Mouse (Mus musculus): ENCODE results near the gene C2cd4d.

Gene C2cd4d

GRCm38 (mm10) chr3:94362138-94362537 lies at the start of gene C2cd4d:
TSS of gene C2cd4d (plus strand) at chr3:94362438.
- no peak for DNase-seq (ENCODE audit: low read depth, low spot score)

- no peak for DNase-seq (ENCODE audit: low read depth, low spot score)
These were observed 33.6 kb upstream of the C2cd4d start for GRCm38 (mm10) chr3:94328681-94329080.

DNA sequence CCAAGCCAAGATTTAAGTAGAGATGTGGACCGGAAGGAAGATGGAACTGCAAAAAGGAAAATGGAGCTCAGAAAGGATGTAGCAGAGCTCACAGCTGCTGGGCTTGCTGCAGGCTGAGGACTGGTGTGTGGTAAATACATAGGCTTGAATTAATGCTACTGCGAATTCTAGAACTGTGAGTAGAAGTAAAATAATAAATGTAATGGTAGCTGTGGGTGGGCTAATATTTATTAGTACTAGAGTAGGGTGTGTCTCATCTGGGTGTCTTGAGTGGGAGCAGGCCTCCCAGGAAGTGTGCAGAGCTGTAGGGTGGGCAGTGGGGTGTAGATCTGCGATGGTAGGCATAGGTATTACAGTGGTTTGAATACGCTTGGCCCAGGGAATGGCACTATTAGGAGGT lies 27.8 kb upstream of the C2cd4d start:
- no peak for DNase-seq (ENCODE audit: low read depth, low spot score)

GRCm38 (mm10) chr3:94338522-94338921 lies 23.7 kb upstream of the C2cd4d start:
- DNase-seq (ENCODE audit: low read depth, low spot score): no peak

DNA sequence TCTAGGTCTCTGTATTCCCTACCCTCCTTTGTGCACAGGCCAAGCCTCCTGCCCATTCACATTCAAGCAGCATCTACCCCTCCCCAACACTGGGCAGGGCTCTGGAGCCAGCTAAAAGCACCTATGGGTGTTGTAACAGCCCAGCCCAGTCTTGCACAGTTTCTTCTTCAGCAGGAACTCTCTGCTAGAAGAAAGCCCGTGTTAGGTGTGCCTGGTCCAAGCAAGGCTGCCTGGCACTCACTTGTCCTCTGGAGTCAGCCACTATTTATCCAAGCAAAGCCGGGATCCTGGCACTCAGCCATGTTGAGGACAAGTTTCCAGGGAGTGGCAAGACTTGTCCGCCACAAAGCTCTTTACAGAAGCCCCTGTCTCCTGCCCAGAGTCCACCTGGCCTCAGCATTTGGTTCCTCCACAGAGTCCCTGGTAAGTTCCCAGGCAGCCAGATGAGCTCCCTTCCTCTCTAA lies 20.2 kb upstream of the C2cd4d start, which contains the start of gene Them5:
Gene Them5, plus strand, starts transcription at position 141 of the 464 bp plus-strand sequence.
- DNase-seq (ENCODE audit: low read depth, low spot score): no peak

DNA sequence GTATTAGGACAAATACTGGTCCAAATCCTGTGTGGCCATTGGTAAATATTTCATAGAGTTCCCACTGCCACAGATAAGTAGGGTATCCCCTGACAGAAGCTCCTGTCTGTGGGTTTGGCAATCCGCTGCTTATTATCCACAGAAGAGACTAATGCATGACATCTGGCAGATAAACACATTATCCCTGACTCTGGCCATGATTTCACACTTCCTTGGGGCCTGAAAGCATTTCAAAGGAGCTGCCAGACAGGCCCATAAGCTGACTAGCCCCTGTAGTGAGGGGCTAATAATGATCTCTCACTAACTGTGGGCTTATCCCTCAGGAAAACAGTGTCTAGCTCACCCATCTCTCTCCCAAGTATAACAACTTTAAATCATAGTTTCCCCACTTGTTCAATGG lies 19.7 kb upstream of the C2cd4d start:
- DNase-seq (ENCODE audit: low read depth, low spot score): no peak

DNA sequence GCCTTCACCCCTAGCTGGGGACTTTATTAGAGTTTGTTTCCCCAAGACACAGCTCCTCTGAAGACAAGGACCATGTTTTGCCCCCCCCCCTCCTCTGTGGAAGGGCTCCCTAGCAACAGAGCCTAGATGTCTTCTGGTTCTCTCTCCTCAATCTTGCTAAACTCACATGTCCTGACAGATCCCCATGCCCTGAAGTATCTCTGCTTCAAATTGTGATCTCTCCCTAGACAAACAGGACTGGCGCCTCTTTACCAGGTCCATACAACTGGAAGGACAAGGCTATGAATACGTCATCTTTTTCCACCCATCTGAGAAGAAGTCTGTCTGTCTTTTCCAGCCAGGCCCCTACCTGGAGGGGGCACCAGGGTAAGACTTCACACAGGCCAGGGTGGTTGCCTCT lies 18.1 kb upstream of the C2cd4d start:
- no peak for DNase-seq (ENCODE audit: low read depth, low spot score)

GRCm38 (mm10) chr3:94344897-94345296 lies 17.3 kb upstream of the C2cd4d start:
- DNase-seq (ENCODE audit: low read depth, low spot score): no peak

GRCm38 (mm10) chr3:94348146-94348545 lies 14.1 kb upstream of the C2cd4d start:
- DNase-seq (ENCODE audit: low read depth, low spot score): no peak

GRCm38 (mm10) chr3:94360812-94361211 lies 1.4 kb upstream of the C2cd4d start:
- no peak for DNase-seq (ENCODE audit: low read depth, low spot score)

DNA sequence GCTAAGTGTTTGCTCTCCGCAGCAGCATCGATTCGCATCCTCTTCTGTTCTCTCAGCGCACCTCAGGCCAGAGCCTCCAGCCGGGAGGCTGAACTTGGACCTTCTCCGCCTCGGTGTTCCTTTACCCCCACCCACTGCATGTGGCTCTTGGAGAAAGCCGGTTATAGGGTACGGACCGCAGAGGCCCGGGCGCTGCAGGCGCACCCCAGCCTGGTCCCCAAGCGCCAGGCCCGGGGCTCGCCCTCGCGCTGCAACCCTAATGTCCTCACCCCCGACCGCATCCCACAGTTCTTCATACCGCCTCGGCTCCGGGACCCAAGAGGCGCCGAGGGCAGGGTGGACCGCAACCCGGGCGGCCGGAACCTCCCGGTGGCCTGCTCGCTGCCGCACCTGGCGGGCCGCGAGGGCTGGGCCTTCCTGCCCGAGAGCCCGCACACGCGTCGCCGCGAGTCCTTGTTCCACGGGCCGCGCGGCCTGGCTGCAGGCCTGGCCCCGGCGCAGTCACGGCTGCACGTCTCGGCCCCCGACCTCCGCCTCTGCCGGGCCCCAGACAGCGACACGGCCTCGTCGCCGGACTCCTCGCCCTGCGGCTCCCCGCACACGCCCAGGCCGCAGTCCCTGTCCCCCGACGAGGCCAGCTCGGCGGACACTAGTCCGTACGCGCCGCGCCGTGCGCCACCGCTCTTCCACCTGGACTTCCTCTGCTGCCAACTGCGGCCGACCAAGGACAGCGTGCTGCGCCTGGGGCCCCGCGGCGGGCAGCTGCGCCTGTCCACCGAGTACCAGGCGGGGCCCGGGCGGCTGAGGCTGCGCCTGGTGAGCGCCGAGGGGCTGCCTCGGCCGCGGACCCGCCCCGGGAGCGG lies 1.3 kb downstream of the C2cd4d start:
- DNase-seq (ENCODE audit: low read depth, low spot score): no peak

DNA sequence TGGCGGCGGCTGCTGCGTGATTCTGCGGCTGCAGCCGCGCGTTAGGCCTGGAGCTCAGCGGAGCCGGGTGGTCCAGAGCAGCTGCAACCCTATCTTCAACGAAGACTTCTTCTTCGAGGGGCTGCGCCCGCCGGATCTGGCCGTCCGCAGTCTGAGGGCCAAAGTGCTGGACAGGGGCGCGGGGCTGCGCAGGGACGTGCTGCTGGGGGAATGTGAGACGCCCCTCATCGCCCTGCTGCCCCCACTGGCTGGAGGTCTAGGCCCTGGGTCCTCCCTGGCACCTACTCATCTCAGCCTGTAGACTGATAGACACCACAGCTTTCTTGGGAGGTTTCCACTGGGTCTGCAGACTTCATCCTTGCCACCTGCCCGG lies 1.9 kb downstream of the C2cd4d start:
- DNase-seq (ENCODE audit: low read depth, low spot score): no peak

GRCm38 (mm10) chr3:94366761-94367160 lies 4.5 kb downstream of the C2cd4d start:
- DNase-seq (ENCODE audit: low read depth, low spot score): peak; percentile 78

- no peak for DNase-seq (ENCODE audit: low read depth, low spot score)
These were observed 5.3 kb downstream of the C2cd4d start for GRCm38 (mm10) chr3:94367511-94367910.

GRCm38 (mm10) chr3:94368631-94369030 lies 6.4 kb downstream of the C2cd4d start:
- DNase-seq (ENCODE audit: low read depth, low spot score): peak; percentile 48

- no peak for DNase-seq (ENCODE audit: low read depth, low spot score)
These were observed 7.5 kb downstream of the C2cd4d start for GRCm38 (mm10) chr3:94369709-94370108.

GRCm38 (mm10) chr3:94371637-94372036 lies 9.4 kb downstream of the C2cd4d start:
- DNase-seq (ENCODE audit: low read depth, low spot score): no peak

DNA sequence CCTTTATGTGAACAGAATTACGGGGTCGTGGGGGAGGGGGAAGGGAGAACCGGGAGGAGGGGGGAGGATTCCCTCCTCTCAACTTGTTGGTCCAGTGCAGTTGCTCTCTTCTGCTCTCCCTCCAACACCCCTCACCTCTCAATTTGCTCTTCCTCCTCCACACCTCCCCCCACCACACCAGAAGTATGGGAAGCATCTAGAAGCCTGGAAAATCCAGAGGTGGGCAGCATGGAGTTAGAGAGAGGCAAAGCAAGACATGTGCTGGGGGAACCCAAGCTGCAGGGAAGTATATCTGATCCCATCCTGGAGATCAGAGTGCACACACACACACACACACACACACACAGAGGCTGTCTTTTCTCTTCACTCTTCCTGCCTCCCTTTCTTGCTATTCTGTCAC lies 9.8 kb downstream of the C2cd4d start:
- DNase-seq (ENCODE audit: low read depth, low spot score): no peak

DNA sequence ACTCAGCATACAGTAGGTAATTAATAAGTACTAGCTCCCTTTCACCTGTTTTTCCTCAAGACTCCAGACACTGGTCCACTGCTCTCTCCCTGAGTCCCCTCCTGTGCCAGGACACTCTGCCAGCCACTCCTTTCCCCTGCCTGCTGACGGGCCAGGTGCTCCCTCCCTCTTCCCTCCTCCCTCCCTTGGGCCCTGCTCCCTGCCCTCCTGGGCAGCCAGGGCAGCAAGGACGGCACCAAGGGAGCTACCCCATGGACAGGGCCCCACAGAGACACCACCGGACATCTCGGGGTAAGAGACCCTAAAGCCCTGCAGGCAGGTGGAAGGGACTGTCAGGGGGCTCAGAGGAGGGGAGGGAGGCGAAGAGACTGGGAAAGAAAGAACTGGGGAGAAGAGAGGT lies 10.4 kb downstream of the C2cd4d start, which contains the start of gene Rorc:
Gene Rorc, plus strand, starts transcription at position 154 of the 400 bp plus-strand sequence.
- no peak for DNase-seq (ENCODE audit: low read depth, low spot score)

GRCm38 (mm10) chr3:94373090-94373489 lies 10.9 kb downstream of the C2cd4d start:
- DNase-seq (ENCODE audit: low read depth, low spot score): no peak

- no peak for DNase-seq (ENCODE audit: low read depth, low spot score)
These were observed 11.4 kb downstream of the C2cd4d start for GRCm38 (mm10) chr3:94373597-94374011.

DNA sequence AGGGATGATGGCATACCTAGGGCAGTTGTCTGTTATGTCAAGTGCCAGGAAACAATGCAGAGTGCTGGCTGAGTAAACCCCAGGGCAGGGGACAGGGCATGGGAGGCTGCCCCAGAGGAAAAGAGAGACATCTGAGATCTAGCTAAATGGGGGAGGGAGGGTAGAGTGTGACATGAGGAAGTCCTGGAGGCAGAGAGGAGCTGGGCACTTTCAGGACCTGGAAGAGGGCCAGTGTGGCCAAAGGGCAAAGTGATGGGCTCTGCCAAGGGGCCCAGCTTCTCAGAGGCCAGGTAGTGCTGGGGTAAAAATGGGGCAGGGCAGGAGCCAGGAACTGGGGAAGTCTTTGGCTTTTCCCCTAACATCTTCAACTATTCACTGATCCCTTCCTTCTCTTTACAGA lies 12.4 kb downstream of the C2cd4d start:
- DNase-seq (ENCODE audit: low read depth, low spot score): no peak

- no peak for DNase-seq (ENCODE audit: low read depth, low spot score)
These were observed 12.9 kb downstream of the C2cd4d start for GRCm38 (mm10) chr3:94375146-94375545.
